Mouse (Mus musculus) T-helper 2 cell (primary cell): ENCODE measurements around the gene Rnf151.
"Not testable (repeated sequence)": the region's sequence is repeated elsewhere in the genome, so short reads cannot be mapped to it uniquely, and the experiment has no call there.

Source experiments
- in situ Hi-C: fragments of 300-600 bp; cut with MboI, MseI; formaldehyde crosslinking; loops from one replicate; pipeline ENCODE4 v1.15.1; 2025; ENCODE audit warnings: high pct_unique_total_duplicates

The Rnf151 gene

GRCm38 (mm10) chr17:24732233-24732935 is 14.5 kb upstream of the Rnf151 start:
- in situ Hi-C loops: no loop called here

DNA sequence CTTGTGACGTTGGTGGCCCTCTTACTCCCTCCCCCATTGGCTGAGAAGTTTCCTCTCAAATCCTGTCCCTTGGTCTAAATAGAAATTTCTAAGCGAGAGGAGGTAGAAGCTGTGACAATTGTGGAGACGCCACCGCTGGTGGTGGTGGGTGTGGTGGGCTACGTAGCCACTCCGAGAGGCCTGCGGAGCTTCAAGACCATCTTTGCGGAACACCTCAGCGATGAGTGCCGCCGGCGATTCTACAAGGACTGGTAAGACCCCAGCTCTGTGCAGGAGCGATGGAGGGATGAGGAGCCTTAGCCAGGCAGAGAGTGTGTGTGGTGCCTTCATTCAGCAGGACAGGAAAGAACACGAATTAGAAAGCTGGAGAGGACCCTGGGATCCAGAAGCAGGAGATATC is 12.9 kb upstream of the Rnf151 start:
- in situ Hi-C loops: no loop called here

DNA sequence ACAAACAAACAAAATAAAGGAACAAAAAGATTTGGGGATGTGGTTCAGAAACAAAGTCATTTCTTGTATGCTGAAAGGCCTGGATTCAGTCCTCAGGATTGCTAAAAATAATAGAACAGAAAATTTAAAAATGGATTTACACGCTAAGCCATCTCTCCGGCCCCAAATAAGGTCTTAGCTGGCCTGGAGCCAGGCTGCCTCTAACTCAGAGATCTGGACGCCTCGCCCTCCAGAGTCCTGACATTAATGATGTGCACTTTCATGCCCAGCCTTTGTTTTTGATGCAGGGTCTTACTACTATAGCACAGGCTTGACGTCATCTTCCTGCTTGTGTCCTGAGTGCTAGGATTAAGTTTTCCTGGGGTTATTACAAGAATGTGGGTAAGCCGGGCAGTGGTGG is 11.2 kb upstream of the Rnf151 start:
- in situ Hi-C loops: no loop called here

- in situ Hi-C loops: no loop called here
These were observed 10.3 kb upstream of the Rnf151 start for GRCm38 (mm10) chr17:24728184-24728583.

GRCm38 (mm10) chr17:24727618-24728017 is 9.8 kb upstream of the Rnf151 start, which contains the start of gene Rpl3l:
Gene Rpl3l, plus strand, starts transcription at chr17:24727820.
- in situ Hi-C loops: no loop called here

DNA sequence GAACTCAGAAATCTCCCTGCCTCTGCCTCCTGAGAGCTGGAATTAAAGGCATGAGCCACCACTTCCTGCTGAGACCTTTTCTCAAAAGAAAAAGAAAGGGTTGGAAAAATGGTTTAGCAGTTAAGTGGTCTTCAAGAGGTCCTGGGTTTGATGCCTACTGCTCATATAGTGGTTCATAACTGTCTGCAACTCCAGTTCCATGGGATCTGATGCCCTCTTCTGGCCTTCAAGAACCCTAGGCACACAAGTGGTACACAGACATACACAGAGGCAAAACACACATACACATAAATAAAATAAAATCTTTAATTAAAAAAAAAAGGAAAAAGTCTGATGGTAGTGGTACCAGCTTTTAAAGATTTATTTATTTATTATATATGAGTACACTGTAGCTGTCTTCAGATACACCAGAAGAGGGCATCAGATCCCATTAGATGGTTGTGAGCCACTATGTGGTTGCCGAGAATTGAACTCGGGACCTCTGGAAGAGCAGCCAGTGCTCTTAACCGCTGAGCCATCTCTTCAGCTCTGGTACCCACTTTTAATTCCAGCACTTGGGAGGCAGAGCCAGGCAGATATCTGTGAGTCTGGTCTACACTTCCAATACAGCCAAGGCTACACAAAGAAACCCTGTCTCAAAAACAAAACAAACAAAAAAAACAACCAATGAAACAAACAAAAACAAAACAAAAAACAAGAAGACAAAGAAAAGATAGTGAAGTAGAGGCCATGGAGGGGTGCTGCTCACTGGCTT is 8.0 kb upstream of the Rnf151 start:
- in situ Hi-C loops: no loop called here

GRCm38 (mm10) chr17:24724184-24724583 is 6.3 kb upstream of the Rnf151 start, which contains the start of gene Ndufb10:
Gene Ndufb10, minus strand, starts transcription at chr17:24724478.
- in situ Hi-C loops: no loop called here

GRCm38 (mm10) chr17:24723881-24724180 is 6.0 kb upstream of the Rnf151 start:
- in situ Hi-C loops: no loop called here

- in situ Hi-C loops: no loop called here
These were observed 5.4 kb upstream of the Rnf151 start for GRCm38 (mm10) chr17:24723122-24723880.

DNA sequence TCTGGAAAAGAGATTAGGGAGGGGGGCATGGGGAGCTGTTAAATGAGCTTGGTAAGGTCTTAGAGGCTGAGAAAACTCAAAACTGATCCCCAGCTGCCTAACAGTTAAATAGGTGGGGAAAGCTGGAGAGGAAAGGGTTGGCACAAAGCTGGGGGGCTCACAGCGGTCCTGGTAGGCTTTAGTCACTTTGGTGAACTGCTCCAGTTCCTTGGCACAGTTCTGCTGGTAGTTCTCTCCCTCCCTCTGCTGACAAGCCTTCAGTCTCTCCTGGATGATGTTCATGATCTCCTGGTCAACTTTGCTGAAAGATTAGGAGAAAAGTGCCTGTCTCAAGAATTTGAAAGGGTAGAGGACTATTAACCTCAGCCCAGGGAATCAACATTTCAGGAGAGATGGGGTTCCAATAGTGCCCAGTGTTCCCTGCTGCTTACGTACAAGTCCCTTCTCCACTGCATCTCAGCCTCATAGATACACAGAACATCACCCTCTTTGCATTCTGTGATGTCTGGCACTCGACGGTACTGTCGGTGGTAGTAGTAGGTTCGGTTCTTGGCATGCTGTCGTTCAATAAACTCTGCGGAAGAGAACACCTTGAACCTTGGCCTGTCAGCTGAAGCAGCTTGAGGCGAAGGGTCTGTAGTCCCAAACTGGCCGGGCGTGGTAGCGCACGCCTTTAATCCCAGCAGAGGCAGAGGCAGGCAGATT is 4.5 kb upstream of the Rnf151 start:
- in situ Hi-C loops: no loop called here

DNA sequence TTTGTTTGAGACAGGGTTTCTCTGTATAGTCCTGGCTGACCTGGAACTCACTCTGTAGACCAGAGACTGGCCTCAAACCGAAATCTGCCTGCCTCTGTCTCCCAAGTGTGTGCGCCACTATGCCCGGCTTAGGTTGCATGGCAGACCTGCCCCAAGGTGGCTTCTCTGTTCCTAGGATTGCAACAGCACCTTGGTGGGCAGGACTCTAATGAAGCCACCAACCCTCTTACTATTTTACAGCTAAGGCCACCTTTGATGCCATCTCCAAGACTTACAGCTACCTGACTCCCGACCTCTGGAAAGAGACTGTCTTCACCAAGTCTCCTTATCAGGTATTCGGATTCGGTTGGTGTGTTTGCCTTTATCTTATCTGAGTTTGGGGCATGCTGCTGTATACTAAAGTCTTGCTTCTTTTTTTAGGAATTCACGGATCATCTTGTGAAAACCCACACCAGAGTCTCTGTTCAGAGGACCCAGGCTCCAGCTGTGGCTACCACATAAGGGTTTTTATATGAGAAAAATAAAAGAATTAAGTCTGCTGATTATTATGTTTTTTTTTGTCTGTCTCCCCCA is 3.6 kb upstream of the Rnf151 start:
- in situ Hi-C loops: not testable (repeated sequence)

GRCm38 (mm10) chr17:24720616-24721015 is 2.8 kb upstream of the Rnf151 start:
- in situ Hi-C loops: not testable (repeated sequence)

DNA sequence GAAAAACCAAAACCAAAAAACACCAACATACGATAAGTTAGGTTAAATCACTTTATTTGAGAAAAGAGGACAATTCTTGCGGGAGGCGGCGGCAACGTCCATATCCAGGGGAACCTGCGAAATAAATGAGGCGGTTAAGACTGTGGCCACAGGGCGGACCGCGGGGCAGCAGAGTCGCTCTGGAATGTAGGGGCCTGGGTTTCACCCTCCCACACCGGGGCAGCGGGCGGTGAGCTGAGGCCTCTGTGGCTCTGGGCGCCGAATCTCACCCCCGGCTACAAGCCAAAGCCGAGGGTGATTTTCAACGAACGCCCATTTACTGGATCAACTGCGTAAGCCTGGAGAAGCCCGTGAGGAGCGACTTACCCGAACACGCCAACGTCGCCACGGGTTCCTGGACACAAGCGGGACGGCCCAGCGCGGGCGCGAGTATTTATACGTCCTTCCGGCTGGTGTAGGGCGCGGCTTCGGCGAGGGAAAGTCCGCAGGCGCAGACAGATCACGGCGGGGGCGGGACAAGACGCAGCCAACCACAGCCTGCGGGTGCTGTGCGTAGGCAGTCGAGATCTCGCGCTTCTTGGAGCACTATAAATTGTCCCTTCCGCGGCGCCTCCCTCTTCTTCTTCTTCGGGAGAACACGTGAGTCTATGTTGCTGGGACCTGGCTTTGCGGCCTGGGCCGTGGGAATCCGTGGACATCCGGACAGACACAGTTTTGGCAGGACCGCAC is 1.8 kb upstream of the Rnf151 start:
- in situ Hi-C loops: no loop called here

DNA sequence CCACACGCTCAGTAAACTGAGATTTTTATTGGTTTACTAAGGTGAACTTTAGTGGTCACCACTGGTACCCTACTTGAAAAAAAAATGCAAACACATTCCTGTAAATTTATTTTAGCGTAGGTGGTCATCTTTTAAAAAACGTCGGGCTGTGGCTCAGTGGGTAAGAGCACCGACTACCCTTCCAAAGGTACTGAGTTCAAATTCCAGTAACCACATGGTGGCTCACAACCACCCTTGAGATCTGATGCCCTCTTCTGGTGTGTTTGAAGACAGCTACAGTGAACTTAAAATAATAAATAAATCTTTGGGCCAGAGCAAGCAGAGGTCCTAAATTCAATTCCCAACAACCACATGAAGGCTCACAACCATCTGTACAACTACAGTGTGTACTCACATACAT is 1.1 kb upstream of the Rnf151 start:
- in situ Hi-C loops: not testable (repeated sequence)

DNA sequence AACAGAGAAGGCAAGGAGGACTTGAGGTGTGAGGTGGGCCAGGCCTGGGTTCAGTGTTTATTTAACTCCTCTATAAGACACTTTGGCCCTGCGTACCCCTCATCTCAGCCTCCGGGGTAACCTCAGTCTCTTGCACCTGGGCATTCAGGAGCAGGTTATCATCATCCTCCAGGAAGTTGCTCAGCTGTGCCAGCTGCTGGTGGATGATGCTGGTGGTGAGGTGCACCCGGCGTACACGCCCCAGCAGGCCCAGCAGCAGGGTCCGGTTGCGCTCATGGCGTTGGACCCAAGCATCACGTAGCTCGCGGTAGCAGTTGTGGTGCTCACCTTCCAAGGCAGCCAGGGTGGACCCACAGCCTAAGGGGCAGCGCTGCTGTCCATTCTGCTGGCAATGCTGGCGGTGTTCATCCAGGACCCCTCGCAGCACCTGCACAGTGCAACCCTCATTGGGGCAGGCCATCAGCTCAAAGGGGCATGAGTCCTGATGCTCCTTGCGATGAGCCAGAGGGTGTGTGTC is 1.6 kb downstream of the Rnf151 start:
- in situ Hi-C loops: no loop called here

GRCm38 (mm10) chr17:24715556-24715955 is 2.3 kb downstream of the Rnf151 start:
- in situ Hi-C loops: no loop called here

DNA sequence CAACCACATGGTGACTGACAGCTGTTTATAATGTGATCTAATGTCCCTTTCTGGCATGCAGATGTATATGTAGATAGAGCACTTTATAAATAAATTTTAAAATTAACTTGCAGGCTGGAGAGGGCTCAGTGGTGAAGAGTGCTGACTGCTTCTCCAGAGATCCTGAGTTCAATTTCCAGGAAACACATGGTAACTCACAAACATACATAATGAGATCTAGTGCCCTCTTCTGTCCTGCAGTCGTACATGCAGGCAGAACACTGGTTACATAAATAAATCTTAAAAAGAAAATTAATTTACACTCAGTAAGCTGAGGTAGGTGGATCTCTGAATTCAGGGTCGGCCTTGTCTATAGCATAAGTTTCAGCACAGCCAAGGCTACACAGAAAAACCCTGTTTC is 9.2 kb downstream of the Rnf151 start:
- in situ Hi-C loops: no loop called here

DNA sequence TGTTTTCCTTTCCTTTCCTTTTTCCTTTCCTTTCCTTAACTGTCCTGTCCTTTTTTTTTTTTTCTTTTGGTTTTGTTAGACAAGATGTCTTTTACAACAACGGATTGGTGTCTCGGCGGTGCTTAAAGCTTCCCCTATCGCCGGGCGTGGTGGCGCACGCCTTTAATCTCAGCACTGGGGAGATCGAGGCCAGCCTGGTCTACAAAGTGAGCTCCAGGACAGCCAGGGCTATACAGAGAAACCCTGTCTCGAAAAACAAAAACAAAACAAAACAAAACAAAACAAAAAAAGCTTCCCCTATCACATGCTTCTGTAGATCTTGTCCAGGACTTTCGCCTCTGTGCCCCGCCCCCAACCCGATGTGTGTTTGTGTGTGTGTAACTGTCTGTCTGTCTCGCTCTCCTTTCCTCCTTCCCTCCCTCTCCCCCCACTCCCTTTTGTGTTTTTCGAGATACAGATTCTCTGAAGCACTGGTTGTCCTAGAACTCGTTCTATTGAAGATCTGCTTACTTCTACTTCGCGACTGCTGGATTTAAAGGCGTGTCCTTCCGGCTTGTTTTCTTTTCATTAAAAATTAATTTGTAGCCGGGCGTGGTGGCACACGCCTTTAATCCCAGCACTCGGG is 9.9 kb downstream of the Rnf151 start:
- in situ Hi-C loops: no loop called here

DNA sequence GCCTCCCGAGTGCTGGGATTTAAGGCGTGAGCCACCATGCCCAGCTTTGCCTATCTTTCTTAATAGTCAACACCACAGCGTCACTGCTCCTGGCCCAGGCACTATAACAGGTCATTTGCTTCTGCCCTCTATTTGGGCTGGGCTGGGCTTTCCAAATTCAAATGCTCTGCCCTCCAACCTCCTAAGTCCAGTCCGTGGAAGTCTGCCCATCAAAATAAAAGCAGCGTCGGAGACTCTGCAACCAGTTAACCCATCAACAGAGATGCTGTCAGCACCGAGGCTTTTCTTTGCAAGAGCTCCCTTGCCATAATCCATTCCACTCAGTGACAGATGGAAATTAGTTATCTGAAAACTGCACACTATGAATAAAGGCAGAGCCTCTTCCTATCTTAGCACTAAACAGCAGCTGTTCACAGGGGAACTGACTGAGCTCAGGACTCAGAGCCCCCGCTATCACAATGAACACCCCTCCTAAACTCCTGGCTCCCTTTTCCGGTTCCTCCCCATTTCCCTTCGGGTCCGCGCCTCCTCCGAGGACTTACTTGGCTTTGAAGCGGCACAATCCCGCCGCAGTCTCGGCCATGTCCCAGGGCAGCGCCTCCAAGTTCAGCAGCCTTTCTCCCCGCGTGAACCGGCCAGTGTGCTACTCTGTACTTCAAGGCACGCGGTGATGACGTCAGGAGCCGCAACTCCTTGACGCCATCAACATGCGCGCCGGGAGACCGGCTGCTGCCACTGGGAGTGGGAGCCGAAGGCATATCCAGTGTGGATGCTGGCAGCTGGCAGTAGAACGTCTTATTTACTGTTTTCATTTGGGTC is 10.7 kb downstream of the Rnf151 start, which contains the start of gene Tbl3:
TSS of gene Tbl3 (minus strand) at position 679 of the 819 bp plus-strand sequence.
- in situ Hi-C loops: no loop called here
